Mouse (Mus musculus): ENCODE results near the gene Crx. TPM values are rescaled to one million over a fixed set of nuclear protein-coding genes. Genes with fewer than 3 reads are reported as not detected.

The Crx gene
- polyA plus RNA-seq (2015; fragmentation: Nextera tagmentation; extraction: Ambion mirVana): not detected in 2 replicates

GRCm38 (mm10) chr7:15879756-15880155 lies at the start of gene Crx:
Gene Crx, minus strand, starts transcription at chr7:15879968.

GRCm38 (mm10) chr7:15922220-15922773 lies 42.5 kb upstream of the Crx start, which contains the start of gene Selenow:
Gene Selenow, minus strand, starts transcription at chr7:15922402.

GRCm38 (mm10) chr7:15882317-15882716 lies 2.5 kb upstream of the Crx start, which contains the start of gene Crxos:
Gene Crxos, plus strand, starts transcription at chr7:15882617.

GRCm38 (mm10) chr7:15839578-15839977 lies 40.2 kb downstream of the Crx start, which contains the start of gene Obox6:
Gene Obox6, minus strand, starts transcription at chr7:15839678.

Other genes with a start within 250 kb of the Crx start
- not detected in 2 replicates for gene Obox3, start 240.1 kb downstream of the Crx start, polyA plus RNA-seq (2015; fragmentation: Nextera tagmentation; extraction: Ambion mirVana)
- gene Obox5, start 129.8 kb downstream of the Crx start, polyA plus RNA-seq (2015; fragmentation: Nextera tagmentation; extraction: Ambion mirVana): not detected in 2 replicates
- gene Obox6, start 40.3 kb downstream of the Crx start, polyA plus RNA-seq (2015; fragmentation: Nextera tagmentation; extraction: Ambion mirVana): not detected in 2 replicates
- gene Crxos, start 2.6 kb upstream of the Crx start, polyA plus RNA-seq (2015; fragmentation: Nextera tagmentation; extraction: Ambion mirVana): not detected in 2 replicates
- gene Selenow, start 42.4 kb upstream of the Crx start, polyA plus RNA-seq (2015; fragmentation: Nextera tagmentation; extraction: Ambion mirVana): 1,765 and 1,901 TPM in 2 replicates
- gene Nop53, start 66.1 kb upstream of the Crx start, polyA plus RNA-seq (2015; fragmentation: Nextera tagmentation; extraction: Ambion mirVana): 109 and 111 TPM in 2 replicates
- 5.6 and 8.1 TPM in 2 replicates for gene Ehd2, start 87.6 kb upstream of the Crx start, polyA plus RNA-seq (2015; fragmentation: Nextera tagmentation; extraction: Ambion mirVana)
- gene Bicra, start 168.0 kb upstream of the Crx start, polyA plus RNA-seq (2015; fragmentation: Nextera tagmentation; extraction: Ambion mirVana): 3.9 and 5.4 TPM in 2 replicates
- gene Zfp541, start 181.8 kb upstream of the Crx start, polyA plus RNA-seq (2015; fragmentation: Nextera tagmentation; extraction: Ambion mirVana): 0.24 and 0.32 TPM in 2 replicates
- gene Napa, start 218.5 kb upstream of the Crx start, polyA plus RNA-seq (2015; fragmentation: Nextera tagmentation; extraction: Ambion mirVana): 245 and 283 TPM in 2 replicates
- gene Kptn, start 239.9 kb upstream of the Crx start, polyA plus RNA-seq (2015; fragmentation: Nextera tagmentation; extraction: Ambion mirVana): 33.5 and 36.5 TPM in 2 replicates
- gene Slc8a2, start 249.9 kb upstream of the Crx start, polyA plus RNA-seq (2015; fragmentation: Nextera tagmentation; extraction: Ambion mirVana): 1.4 and 2.1 TPM in 2 replicates

Measured in neural tube, postnatal 0 days (tissue).